Mouse (Mus musculus) hindbrain, embryonic 16.5 days (tissue): ENCODE data around the gene Gm28729. TPM values are rescaled to one million over a fixed set of nuclear protein-coding genes. Genes with fewer than 3 reads are reported as not detected.
"Not testable (repeated sequence)": the region's sequence is repeated elsewhere in the genome, so short reads cannot be mapped to it uniquely, and the experiment has no call there.

Experiments
- ATAC-seq: fragments of 200-750 bp; cut with Nextera tagmentation; 2 replicates; pipeline ENCODE4 v1.8.0; 2017; ENCODE audit warnings: moderate TSS enrichment, moderate library complexity
- H3K27ac ChIP-seq: fragments of 300-500 bp; sonication (generic); 2 replicates; pipeline ENCODE4 v1.5.1; 2014; ENCODE audit warnings: low read depth, mild to moderate bottlenecking, control low read depth, low read length, moderate library complexity
- H3K27me3 ChIP-seq: fragments of 300-500 bp; sonication (generic); replicated peaks from 2 replicates; pipeline ENCODE4 v1.6.1; 2014; ENCODE audit warnings: low read length; ENCODE audit not compliant: control insufficient read depth, insufficient read depth
- H3K36me3 ChIP-seq: fragments of 300-500 bp; sonication (generic); 2 replicates; pipeline ENCODE4 v1.6.1; 2014; ENCODE audit warnings: mild to moderate bottlenecking, low read length, moderate library complexity, mixed read lengths; ENCODE audit not compliant: control insufficient read depth, insufficient read depth
- H3K4me1 ChIP-seq: fragments of 300-500 bp; sonication (generic); 2 replicates; pipeline ENCODE4 v1.6.1; 2014; ENCODE audit warnings: low read depth, low read length; ENCODE audit not compliant: control insufficient read depth, insufficient read depth
- H3K4me2 ChIP-seq: fragments of 300-500 bp; sonication (generic); 2 replicates; pipeline ENCODE4 v1.6.1; 2014; ENCODE audit warnings: mild to moderate bottlenecking, low read length, control low read depth, moderate library complexity
- H3K4me3 ChIP-seq: fragments of 300-500 bp; sonication (generic); 2 replicates; pipeline ENCODE4 v1.5.1; 2014; ENCODE audit warnings: mild to moderate bottlenecking, low read length, control low read depth, moderate library complexity
- H3K9ac ChIP-seq: fragments of 300-500 bp; sonication (generic); 2 replicates; pipeline ENCODE4 v1.6.1; 2014; ENCODE audit warnings: low read depth, mild to moderate bottlenecking, control low read depth, low read length, moderate library complexity
- H3K9me3 ChIP-seq: fragments of 300-500 bp; sonication (generic); 2 replicates; pipeline ENCODE4 v1.6.1; 2014; ENCODE audit warnings: mild to moderate bottlenecking, low read length, moderate library complexity; ENCODE audit not compliant: control insufficient read depth
- WGBS: fragments of 180-500 bp; shearing (Covaris S2); extraction: QIAGEN DNeasy Blood & Tissue Kit; methylation state at CpG from one replicate; pipeline ENCODE4 v1.1.7; 2014; 5-methylcytosine and 5-hydroxymethylcytosine counted together
- polyA plus RNA-seq: library from polyadenylated mRNA; unstranded; fragments of >200 nt; fragmentation: Nextera tagmentation; extraction: Ambion mirVana; gene quantifications from 2 replicates; pipeline ENCODE4 v1.2.1, GENCODE M21; 2015

Gene Gm28729
- polyA plus RNA-seq, 1 experiment from 2014 or later = 0.33 TPM

GRCm38 (mm10) chr9:96506011-96506498, 19.0 kb downstream of the Gm28729 start:
- Histone ChIP-seq H3K4me2 (peak overlapping the region; percentile 48), H3K4me1 (peaks cover 8% of the 10 kb centered on the region), H3K9ac (peak overlapping the region; percentile 24; the same call in 1 of the 2 replicates), H3K9me3 (no peaks in the 10 kb centered on the region), H3K27ac (peak overlapping the region; percentile 24), H3K27me3 (no peaks in the 10 kb centered on the region), H3K36me3 (no peaks in the 10 kb centered on the region), H3K4me3 (0 out of 2 replicates have a peak overlapping the region, but pooled peaks have one; percentile 16)
- WGBS = 15% methylated on average over 10 of the region's 10 CpGs
- ATAC-seq = peak; percentile 96

- Histone ChIP-seq H3K4me1 (peaks cover 8% of the 10 kb centered on the region), H3K27ac (peak overlapping the region; percentile 24; the same call in 1 of the 2 replicates), H3K27me3 (no peaks in the 10 kb centered on the region), H3K9me3 (no peaks in the 10 kb centered on the region), H3K4me2 (no peak overlapping the region), H3K9ac (no peak overlapping the region), H3K36me3 (no peaks in the 10 kb centered on the region), H3K4me3 (no peak overlapping the region)
- WGBS = 89% methylated on average over 4 of the region's 4 CpGs
- ATAC-seq = no peak
These were observed 19.9 kb downstream of the Gm28729 start for GRCm38 (mm10) chr9:96505156-96505555.

GRCm38 (mm10) chr9:96504116-96504895, 20.8 kb downstream of the Gm28729 start:
- WGBS = 83% methylated on average over 17 of the region's 17 CpGs
- H3K36me3 ChIP-seq = no peaks in the 10 kb centered on the region
- no peak overlapping the region for H3K27ac ChIP-seq
- ATAC-seq = no peak
- no peaks in the 10 kb centered on the region for H3K27me3 ChIP-seq
- no peaks in the 10 kb centered on the region for H3K9me3 ChIP-seq
- H3K9ac ChIP-seq = no peak overlapping the region
- no peak overlapping the region for H3K4me2 ChIP-seq
- peaks cover 8% of the 10 kb centered on the region for H3K4me1 ChIP-seq
- H3K4me3 ChIP-seq = no peak overlapping the region

DNA sequence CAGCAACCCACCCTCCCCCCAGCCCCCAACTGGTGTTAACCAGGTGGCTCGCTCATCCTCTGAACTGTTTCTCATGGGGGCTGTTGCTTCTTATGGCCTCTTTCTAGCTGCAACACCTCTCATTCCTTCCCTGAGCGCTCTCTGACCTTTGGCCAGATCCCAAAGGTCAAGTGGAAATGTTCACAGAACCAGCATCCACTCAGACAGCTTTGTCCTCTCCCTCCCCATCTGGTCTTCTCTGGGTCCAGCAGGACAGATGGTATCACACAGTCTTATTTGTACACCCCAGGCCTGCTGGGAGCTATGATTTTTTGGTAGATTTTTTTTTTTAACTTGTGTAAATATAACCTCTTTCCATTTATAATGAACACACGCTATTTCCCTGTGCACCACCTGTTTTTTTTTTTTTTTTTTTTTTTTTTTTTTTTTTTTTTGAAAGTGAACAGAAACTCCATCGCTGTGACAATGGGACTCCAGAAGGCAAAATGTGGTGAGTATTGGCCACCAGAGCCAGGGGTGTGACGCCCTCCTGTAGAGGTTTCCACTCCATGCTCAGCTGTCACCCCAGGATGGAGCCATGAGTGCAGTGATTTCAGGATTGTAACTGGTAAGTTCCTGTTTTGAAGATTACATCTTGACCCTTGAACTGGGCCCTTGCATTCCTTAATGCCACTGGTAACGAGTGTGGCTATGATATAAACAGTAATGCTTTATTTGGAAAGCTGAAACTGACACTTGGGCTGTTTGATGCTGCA, 22.0 kb downstream of the Gm28729 start:
- no peak for ATAC-seq
- H3K4me3 ChIP-seq = no peak overlapping the region
- H3K4me2 ChIP-seq = no peak overlapping the region
- H3K27me3 ChIP-seq = no peaks in the 10 kb centered on the region
- no peaks in the 10 kb centered on the region for H3K9me3 ChIP-seq
- WGBS = 78% methylated on average over 6 of the region's 6 CpGs
- no peaks in the 10 kb centered on the region for H3K36me3 ChIP-seq
- H3K4me1 ChIP-seq = peaks cover 8% of the 10 kb centered on the region
- H3K9ac ChIP-seq = no peak overlapping the region
- H3K27ac ChIP-seq = no peak overlapping the region

DNA sequence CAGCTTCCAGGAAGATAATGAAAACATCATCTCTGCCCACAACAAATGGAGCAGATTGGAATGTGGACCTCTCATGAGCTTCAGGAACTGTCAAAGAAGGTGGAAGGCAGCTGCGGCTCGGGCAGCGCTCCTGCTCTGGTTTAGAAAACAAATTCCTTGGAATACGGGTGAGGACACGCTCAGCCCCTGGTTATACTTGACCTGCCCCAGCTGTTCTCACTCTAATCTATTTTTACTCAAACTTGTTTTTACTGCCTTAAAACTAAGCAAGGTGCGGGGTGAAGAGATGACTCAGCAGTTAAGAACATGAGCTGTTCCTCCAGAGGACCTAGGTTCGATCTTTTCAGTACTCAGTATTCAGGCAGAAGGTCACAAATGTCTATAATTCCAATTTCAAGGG, 23.8 kb downstream of the Gm28729 start:
- no peak overlapping the region for H3K4me2 ChIP-seq

GRCm38 (mm10) chr9:96493212-96493611, 31.9 kb downstream of the Gm28729 start:
- H3K4me1 ChIP-seq = no peaks in the 10 kb centered on the region; the same call in 1 of the 2 replicates
- H3K4me2 ChIP-seq = no peak overlapping the region; the same call in 1 of the 2 replicates
- H3K9ac ChIP-seq = no peak overlapping the region
- no peaks in the 10 kb centered on the region for H3K36me3 ChIP-seq
- no peak overlapping the region for H3K27ac ChIP-seq
- H3K4me3 ChIP-seq = no peak overlapping the region
- WGBS = 36% methylated on average over 3 of the region's 3 CpGs
- no peaks in the 10 kb centered on the region for H3K9me3 ChIP-seq
- peak; percentile 4; the same call in 1 of the 2 replicates for ATAC-seq
- no peaks in the 10 kb centered on the region for H3K27me3 ChIP-seq

More for the DNA sequence above, 23.8 kb downstream of the Gm28729 start:
- Histone ChIP-seq H3K36me3 (no peaks in the 10 kb centered on the region), H3K27ac (no peak overlapping the region), H3K4me3 (no peak overlapping the region), H3K4me1 (peaks cover 6% of the 10 kb centered on the region), H3K9ac (no peak overlapping the region), H3K27me3 (no peaks in the 10 kb centered on the region), H3K9me3 (no peaks in the 10 kb centered on the region)
- no peak for ATAC-seq
- WGBS = 80% methylated on average over 7 of the region's 7 CpGs

DNA sequence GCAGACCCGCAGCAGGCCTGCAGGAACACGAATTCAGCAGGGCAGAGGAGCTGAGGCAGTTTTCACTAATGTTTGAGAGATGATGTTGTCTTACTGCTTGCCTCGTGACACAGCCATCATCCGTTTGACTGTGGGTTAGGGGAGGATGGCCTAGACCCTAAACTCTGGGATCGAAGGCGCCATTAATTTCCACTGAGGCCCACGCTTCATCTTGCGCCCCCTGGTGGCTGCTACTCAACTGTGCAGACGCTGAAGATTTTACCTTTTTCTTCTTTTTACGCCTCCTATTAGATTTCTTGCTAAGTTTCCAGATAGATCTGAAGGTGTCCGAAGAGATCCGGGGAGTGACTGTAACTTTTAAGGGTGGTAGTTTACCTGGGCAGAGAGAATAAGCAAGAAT, 33.3 kb downstream of the Gm28729 start:
- Histone ChIP-seq H3K27me3 (no peaks in the 10 kb centered on the region), H3K9ac (no peak overlapping the region), H3K4me3 (no peak overlapping the region), H3K9me3 (no peaks in the 10 kb centered on the region), H3K27ac (no peak overlapping the region), H3K4me1 (no peaks in the 10 kb centered on the region; the same call in 1 of the 2 replicates), H3K4me2 (0 out of 2 replicates have a peak overlapping the region, but pooled peaks have one; percentile 20), H3K36me3 (no peaks in the 10 kb centered on the region)
- ATAC-seq = no peak
- 34% methylated on average over 12 of the region's 12 CpGs for WGBS

DNA sequence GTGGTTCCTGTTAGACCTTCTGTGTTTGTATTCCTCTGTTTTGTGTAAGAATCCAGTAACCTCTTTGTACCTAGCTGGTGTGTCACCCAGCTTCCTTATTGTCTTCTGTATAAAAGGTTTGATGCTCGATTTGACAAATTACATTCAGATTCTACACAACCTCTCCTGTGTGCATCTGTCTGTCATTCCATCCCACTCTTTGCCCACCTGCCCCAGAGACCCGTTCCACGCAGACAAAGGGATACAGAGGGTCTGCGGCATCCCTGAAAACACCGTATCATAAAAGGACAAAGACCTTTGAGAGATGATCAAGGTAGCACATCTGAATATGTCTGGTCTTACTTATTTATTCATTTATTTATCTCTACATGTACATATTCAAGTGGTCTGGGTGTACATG, 37.2 kb downstream of the Gm28729 start:
- not testable (repeated sequence) for H3K4me2 ChIP-seq, H3K36me3 ChIP-seq, H3K27ac ChIP-seq, H3K9me3 ChIP-seq, ATAC-seq, H3K27me3 ChIP-seq, H3K4me1 ChIP-seq, H3K4me3 ChIP-seq, H3K9ac ChIP-seq
- whole genome bisulfite sequencing = 95% methylated on average over 5 of the region's 5 CpGs

GRCm38 (mm10) chr9:96483648-96484047, 41.4 kb downstream of the Gm28729 start:
- Histone ChIP-seq H3K4me2 (no peak overlapping the region), H3K27me3 (no peaks in the 10 kb centered on the region), H3K9ac (no peak overlapping the region), H3K4me3 (no peak overlapping the region), H3K36me3 (no peaks in the 10 kb centered on the region), H3K4me1 (no peaks in the 10 kb centered on the region), H3K9me3 (no peaks in the 10 kb centered on the region), H3K27ac (no peak overlapping the region)
- no peak for ATAC-seq
- 55% methylated on average over 2 of the region's 2 CpGs for WGBS
